Mouse (Mus musculus) heart, adult 18-20 months (tissue): ENCODE measurements around the gene Mospd3. TPM values are rescaled to one million over a fixed set of nuclear protein-coding genes. Genes with fewer than 3 reads are reported as not detected.

Source experiments
- DNase-seq, 2 experiments: peaks; one replicate each; pipeline ENCODE4 v3.0.0; 2021 to 2022; ENCODE audit warnings: mixed read lengths in 1 of 2
- total RNA-seq, 2 experiments: library from RNA; stranded (reverse); gene quantifications; 2 replicates each; pipeline ENCODE4 v1.2.3; 2021

Mospd3 gene
- total RNA-seq, 2 experiments from 2014 or later, result 9.1 to 14.1 TPM

DNA sequence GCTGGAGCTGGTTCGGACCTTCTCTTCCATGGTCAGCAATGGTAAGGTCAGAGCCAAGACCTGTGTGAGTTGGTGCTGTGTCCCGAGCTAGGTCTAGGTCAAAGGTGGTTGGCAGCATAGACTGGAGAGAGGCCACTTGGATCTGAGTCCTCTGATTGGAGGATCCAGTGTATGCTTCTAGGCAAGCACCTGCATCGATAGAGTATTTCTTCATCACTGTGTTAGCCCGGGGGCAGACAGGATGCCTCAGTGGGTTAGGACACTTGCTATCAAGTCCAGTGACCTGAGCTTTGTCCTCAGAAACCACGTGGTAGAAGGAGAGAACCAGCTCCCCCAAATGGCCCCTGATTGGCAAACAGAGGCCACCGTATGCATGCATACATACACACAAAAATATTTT is 20.6 kb downstream of the Mospd3 start:
- DNase-seq, result no peak

DNA sequence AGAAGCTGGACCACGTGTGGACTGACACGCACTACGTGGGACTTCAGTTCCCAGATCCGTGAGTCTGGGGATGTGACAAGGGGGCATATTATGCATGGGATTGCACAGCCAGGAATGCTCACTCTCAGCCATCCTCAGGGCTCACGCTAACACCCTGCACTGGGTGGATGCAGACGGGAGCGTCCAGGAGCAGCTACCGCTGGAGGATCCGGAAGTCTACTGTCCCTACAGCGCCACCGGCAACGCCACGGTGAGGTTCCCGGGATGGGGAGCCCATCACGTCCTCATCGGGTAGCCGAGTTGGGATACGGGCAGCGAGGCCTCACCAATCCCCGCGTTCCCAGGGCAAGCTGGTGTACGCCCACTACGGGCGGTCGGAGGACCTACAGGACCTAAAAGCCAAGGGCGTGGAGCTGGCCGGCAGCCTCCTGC is 26.4 kb downstream of the Mospd3 start:
- peak; percentile 47 to 56 for DNase-seq

DNA sequence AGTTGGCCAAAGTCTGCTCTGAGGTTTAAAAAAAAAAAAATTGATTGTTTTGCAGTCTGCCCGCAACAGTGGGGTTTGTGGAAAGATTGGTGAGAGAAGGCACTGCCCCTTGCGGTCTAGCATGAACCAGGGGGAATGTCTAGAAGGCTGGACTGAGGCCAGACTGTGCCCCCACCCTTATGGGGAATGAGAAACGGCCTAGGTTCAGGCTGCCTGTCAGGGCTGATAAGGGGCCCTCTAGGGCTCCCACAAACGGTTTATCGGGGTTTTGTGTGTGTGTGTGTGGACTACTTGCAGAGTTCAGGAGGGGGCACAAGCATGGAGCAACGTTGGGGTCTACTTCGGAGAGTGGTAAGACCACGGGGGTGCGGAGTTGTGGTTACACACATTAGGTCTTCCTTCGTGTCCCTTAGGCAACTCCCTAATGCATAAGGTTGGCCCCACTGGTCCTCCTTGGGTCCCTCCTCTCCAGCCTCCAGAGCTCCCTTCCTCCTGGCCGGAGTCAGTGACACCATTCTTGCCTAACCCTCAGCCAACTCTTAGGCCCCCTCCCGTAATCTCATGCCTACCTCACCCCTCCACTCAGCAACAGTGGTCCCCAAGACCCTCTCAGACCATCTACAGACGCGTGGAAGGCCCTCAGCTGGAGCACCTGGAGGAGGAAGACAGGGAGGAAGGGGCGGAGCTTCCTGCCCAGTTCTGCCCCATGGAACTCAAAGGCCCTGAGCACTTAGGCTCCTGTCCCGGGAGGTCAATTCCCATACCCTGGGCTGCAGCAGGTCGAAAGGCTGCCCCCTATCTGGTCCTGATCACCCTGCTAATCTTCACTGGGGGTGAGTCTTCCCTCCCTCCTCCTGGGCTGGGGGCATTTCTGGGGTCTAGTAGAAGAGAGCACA is 29.9 kb downstream of the Mospd3 start:
- DNase-seq, result no peak

DNA sequence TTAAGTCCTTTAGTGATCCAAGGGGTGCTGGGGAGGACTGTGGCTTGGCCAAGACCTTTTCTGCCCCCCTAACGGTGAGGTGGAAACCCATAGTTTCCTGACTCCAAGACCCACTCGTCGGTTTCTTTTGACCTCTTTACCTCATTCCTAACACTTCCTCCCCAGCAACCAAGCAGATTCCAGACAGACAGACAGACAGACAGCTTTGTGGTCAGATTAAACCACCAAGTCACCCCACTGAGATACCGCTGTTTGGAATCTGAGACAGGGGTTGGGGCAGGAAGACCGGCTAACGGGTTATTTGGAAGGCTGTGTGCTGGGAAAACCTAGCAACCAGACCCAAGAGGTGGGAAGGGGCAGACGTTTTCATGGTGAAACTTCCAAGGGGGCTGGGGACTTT is 30.7 kb downstream of the Mospd3 start:
- no peak for DNase-seq

DNA sequence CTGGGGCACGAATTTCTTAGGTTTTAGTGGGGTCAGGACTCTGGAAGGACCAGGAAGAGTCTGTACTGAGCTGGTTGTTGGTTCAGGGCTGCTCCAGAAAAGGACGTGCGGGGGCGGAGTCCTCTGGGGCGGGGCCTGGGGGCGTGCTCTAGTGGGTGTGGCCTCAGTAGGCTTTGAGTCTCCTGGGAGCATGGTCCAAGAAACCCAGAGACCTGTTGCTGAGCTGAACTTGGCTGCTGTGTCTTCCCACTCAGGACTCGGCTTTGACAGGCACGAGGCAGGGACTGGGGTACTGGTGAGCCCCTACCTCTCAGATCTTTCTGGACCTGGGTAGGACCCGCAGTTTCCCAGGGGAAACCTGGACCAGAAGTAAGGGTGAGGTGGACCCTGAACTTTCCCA is 31.2 kb downstream of the Mospd3 start, which contains the start of gene Tfr2:
Gene Tfr2 (plus strand): TSS at position 176 of the 400 bp plus-strand sequence.
- peak; percentile 49 to 61 for DNase-seq

DNA sequence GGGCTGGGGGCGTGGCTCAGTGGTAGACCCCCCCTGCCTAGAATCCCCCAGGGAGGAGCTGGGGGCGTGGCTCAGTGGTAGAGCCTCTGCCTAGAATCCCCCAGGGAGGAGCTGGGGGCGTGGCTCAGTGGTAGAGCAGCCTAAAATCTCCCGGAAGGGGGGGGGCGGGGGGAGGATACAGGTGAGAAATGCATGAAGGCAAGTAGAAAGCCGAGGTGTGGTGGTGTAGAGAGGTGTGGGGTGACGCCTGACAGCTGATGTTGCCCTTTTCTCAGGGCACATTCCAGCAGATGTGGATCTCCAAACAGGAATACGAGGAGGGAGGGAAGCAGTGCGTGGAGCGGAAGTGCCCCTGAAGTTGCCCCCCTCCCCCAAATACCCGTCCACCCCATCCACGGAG is 31.8 kb downstream of the Mospd3 start:
- DNase-seq, result no peak

DNA sequence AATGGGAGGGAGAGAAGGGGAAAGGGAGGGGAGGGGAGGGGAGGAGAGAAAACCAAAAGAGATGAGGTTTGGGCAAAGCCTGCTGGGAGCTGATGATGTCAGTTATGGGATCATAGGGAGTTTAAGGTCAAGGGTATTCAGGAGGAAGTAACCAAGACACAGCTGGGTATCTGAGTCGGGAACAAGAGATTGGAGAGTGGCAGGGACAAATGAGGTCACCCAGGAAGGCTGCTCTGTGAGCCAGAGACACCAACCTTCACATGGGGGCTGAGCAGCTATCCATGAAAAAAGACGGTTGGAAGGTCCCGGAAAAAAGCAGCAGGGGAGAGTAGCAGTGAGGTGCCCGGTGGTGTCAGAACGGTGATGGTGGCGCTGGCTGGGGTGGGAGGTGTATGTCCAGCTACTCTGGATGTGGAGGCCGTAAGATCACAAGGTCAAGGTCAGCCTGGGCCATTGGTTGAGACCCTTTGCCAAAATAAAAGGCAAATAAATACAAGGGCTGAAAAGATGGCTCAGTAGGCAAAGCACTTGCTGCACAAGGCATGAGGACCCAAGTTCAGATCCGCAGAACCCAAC is 32.5 kb downstream of the Mospd3 start:
- DNase-seq, result no peak

DNA sequence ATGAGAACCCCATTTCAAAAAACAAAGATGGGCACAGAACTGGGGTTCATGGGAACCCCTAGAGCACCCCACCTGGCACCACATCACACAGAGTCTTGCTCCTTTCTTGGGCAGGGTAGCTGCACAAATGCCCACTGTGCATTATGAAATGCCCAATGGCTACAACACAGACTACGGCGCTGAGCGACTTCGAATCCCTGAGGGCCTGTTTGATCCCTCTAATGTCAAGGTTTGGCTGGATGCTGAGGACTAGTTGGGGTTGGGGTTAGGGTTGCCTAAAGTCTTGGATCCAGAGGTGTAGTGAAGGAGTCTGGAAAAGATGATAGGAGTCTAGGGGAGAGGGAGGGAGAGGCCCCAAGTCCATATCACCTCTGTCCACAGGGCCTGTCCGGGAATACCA is 34.4 kb downstream of the Mospd3 start:
- DNase-seq, result no peak

DNA sequence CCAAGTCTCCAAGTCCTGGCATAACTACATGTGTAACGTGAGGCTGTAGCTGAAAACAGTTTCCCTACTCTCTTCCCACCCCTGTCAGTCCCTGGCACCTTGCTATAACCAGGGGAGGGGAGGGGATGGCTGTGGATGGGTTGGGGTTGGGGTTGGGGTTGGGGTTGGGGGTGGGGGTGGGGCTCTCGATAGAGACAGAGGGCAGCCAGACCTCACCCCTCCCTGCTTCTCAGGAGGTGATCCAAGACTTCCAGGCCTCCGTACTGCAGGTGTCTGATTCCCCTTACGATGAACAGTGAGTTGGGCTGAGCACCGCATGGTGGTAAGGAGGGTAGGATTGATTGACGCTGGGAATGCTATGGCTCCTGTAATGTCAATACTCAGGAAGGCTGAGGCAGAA is 35.1 kb downstream of the Mospd3 start:
- no peak for DNase-seq

DNA sequence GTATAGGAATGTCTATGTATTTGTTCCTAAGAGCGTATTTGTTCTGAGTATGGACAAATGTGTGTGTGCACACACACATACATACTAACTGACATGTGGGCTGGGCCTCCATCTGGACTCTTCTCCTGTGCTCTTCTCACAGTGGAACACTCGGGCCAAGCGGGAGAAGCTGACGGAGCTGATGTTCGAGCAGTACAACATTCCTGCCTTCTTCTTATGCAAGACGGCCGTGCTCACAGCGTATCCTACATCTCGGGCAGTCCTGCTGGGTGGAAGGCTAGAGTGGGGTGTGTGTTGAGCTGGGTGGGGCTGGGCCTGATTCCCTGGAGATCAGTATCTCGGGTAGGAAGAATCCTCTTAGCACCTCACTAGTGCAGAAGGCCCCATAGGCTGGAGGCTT is 37.9 kb downstream of the Mospd3 start:
- DNase-seq, result no peak

DNA sequence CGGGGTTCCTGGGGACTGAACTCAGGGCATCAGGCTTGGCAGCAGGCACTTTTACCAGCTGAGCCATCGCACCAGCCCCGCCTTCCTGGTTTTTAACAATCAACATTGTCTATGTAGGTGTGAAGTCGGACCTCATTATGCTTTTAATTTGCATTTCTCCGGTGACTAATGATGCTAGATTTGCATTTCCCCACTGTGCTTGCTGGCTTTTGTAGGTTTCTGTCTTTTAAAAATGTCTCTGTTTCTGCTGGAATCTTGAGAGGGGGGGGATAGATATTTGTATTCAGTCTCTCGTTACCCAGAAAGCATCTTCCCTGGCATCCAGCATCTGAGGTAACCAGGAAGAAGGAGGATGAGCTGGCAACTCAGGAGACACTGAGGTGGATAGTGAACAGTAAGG is 39.3 kb downstream of the Mospd3 start:
- DNase-seq, result no peak

DNA sequence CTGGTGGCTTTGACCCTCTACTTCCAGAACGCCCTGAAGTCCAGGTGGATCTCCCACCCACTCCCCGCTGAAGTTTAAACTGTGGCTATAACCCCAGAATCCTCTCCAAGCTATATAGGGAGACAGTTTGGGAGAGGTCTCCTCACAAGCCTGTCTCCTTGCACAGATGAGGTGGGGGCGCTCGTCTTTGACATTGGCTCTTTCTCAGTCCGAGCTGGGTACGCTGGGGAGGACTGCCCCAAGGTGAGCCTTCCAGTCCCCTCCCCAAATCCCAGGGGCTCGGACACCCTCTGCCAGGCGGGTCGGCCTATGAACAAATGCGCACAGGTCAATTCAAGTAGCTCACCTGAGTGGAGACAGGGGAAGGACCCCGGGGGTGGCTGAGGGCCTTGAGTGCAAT is 47.0 kb downstream of the Mospd3 start:
- DNase-seq, result no peak

DNA sequence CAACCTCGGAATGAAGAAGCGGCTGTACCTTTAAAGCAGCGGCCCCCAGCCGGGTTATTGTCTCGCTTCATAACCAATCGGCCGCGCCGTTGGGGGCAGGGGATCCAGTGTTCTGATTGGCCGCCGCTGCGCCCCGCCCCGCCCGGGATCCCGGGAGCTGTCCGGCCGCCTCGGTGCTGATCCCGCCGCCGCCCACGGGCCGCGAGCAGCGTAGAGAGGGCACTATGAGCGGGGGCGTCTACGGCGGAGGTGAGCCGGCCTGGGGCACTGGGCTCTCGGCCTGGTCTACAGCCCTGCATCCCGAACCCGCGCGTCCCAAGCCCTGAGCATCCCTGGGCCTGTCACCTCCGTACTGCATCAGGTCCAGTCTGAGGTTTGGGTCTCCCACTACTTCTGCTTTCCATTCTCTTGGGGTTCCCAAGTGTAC is 47.4 kb downstream of the Mospd3 start, which contains the start of gene Actl6b:
Gene Actl6b (plus strand): TSS at position 107 of the 427 bp plus-strand sequence.
- DNase-seq, result peak; percentile 34 to 53

DNA sequence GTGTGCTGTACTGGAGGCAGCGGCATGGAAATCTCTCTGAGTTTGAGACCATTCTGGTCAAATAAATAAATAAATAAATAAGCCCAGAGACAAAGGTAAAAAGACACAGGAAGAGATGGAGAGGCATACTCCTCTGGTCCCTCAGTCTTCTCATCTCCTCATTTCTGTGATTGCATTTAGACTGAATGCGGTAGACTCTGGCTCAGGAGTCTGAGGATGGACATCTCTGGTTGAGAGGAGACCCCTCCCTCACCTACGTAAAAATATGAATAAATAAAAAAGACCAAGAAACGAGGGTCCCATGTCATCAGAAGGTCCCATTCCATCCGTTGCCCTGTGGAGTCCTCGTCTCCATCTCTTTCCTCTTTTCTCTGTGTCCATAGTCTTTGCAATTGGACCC is 47.9 kb downstream of the Mospd3 start:
- no peak for DNase-seq

DNA sequence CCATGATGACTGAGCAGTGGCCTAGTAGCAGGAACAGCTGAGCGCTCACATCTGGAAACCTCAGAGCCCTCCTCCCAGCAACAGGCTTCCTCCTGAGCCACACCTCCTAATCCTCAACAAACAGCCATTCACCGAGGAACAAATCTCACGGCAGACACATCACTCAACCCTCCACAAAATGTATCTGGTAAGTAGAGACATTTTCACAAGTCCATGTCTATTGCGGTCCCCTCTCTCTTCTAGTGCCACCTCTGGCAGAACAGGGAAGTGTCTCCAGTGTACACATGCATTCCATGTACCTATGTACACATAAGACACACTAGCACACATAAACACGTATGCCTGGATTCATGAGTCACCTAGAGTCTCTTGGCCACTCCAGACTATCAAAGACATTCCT is 49.7 kb downstream of the Mospd3 start:
- DNase-seq, result no peak

DNA sequence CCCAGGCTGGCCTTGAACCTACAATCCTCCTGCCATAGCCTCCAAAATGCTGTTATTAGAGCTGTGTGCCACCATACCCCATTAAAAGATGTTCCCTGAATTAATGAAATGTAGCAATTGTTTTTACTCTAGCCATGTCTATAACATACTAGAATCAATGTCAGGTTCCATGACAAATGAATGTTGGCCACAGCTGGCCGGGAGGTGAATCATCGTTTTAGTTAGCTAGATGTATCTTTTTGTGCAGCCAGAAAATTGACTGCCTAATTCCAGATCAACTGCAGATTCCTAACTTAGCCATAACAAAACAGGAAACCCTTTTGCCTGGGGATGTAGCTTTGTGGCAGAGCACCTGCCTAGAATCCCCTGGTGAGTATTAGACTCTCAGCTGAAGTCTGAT is 51.0 kb downstream of the Mospd3 start:
- DNase-seq, result no peak

Other genes starting within 250 kb of the Mospd3 start
- gene Zan, start 124.0 kb downstream of the Mospd3 start, total RNA-seq, result not detected
- gene Pop7, start 98.5 kb downstream of the Mospd3 start, total RNA-seq, result 10 to 100 TPM; 13.9 to 15.0 TPM
- gene Gigyf1, start 82.5 kb downstream of the Mospd3 start, total RNA-seq, result 10 to 100 TPM; 31.2 to 32.5 TPM
- gene Epo, start 67.8 kb downstream of the Mospd3 start, total RNA-seq, result not detected
- gene Gnb2, start 67.5 kb downstream of the Mospd3 start, total RNA-seq, result 100 to 1,000 TPM; 233 to 247 TPM
- gene Actl6b, start 47.5 kb downstream of the Mospd3 start, total RNA-seq, result not detected
- gene Tfr2, start 31.2 kb downstream of the Mospd3 start, total RNA-seq, result not detected
- 10 to 100 TPM; 43.9 to 47.5 TPM for gene Pcolce, start 12.7 kb upstream of the Mospd3 start, total RNA-seq
- under 1 TPM; 0.32 to 0.44 TPM for gene Fbxo24, start 27.9 kb upstream of the Mospd3 start, total RNA-seq
- 10 to 100 TPM; 17.5 to 19.1 TPM for gene Lrch4, start 28.1 kb upstream of the Mospd3 start, total RNA-seq
- gene Gm20605, start 28.1 kb upstream of the Mospd3 start, total RNA-seq, result 1 to 10 TPM; 2.9 to 4.2 TPM
- 1 to 10 TPM; 2.2 to 2.6 TPM for gene Sap25, start 40.3 kb upstream of the Mospd3 start, total RNA-seq
- gene Irs3, start 44.7 kb upstream of the Mospd3 start, total RNA-seq, result 1 to 10 TPM in 1 of 2 experiments, under 1 TPM in 1; 0.87 to 1.5 TPM
- gene Agfg2, start 83.7 kb upstream of the Mospd3 start, total RNA-seq, result 10 to 100 TPM; 16.9 to 23.0 TPM
- gene Nyap1, start 140.5 kb upstream of the Mospd3 start, total RNA-seq, result 1 to 10 TPM in 1 of 2 experiments, under 1 TPM in 1; 0.79 to 1.1 TPM
- 100 to 1,000 TPM; 240 to 253 TPM for gene Tsc22d4, start 144.7 kb upstream of the Mospd3 start, total RNA-seq
- 10 to 100 TPM in 1 of 2 experiments, 1 to 10 TPM in 1; 9.9 to 12.0 TPM for gene Ppp1r35, start 177.8 kb upstream of the Mospd3 start, total RNA-seq
- 10 to 100 TPM; 24.2 to 28.7 TPM for gene Mepce, start 186.6 kb upstream of the Mospd3 start, total RNA-seq
- under 1 TPM; 0.22 to 0.72 TPM for gene Zcwpw1, start 186.7 kb upstream of the Mospd3 start, total RNA-seq
- gene Pilra, start 235.2 kb upstream of the Mospd3 start, total RNA-seq, result 1 to 10 TPM; 1.5 to 1.7 TPM